Mouse (Mus musculus): Measurements from ENCODE around the gene St3gal3. TPM values are rescaled to one million over a fixed set of nuclear protein-coding genes. Genes with fewer than 3 reads are reported as not detected.
A peak's percentile ranks its signal among the peaks of the same experiment; 100 is the strongest.

Gene St3gal3
- polyA plus RNA-seq, 1 experiment from 2014 or later: 15.7 TPM

DNA sequence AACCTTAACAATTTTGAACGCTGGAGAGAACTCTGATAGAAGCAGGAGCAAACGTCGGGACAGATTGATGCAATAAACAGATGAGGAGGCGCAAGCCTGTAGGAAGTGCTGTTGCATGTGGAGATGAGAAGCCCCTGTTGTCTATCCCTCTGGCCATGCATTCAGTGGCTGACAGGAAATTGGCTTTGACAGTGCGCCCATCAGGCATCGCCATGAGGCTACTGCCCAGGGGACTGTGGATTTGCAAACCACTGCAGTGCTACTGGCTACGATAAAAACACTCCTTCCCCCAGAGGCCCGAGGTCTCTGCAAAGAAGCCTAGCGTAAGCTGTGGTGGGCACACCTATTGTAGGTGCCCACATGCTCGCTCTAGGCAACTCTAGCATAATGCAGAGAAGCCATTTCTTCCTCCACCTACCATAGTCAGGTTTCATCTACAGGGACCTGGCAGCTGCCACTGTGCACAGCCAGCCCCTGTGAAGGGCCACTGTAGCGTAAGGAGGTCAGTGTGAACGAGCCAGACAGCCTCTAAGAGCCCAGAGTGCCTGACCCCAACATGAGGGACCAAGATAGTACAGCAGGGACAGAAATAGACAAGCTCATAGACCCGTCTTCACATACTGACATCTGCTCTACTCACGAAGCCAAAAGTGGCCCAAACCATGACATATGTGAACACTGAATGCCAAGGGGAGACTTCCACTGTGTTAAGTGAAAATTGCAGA lies 15.4 kb upstream of the St3gal3 start:
- Histone ChIP-seq H3K27ac (no peak overlapping the region), H3K79me2 (ENCODE audit: inconsistent target) (no peaks in the 10 kb centered on the region), H3K36me3 (ENCODE audit: inconsistent target) (peaks cover 69% of the 10 kb centered on the region), H3K4me3 (ENCODE audit: inconsistent target) (no peak overlapping the region)
- 94% methylated on average over 14 of the region's 14 CpGs for WGBS (ENCODE audit: missing documents)

DNA sequence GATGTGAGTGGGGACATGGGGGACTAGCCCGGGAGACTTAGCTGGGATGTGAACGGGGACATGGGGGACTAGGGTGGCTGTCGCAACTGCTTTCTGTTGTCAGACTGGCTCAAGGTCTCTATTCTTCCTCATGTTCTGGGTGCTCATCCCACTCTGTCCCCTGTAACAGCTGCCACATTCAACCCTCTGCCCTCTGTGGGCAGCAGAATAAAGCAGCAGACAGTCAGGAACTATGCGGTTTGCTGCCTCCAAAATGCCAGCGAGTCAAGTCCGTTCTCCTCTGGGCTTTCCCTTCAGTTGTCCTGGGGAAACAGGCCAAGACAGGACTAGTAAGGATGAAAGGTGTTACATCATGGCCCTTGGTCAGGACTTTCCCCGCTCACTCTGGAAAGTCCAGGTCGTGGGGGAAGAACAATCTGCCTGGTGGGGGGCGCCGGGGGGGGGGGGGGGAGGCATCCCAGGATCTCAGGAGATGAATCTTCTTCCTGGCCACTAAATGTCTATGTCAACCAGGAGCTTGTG lies 14.4 kb upstream of the St3gal3 start:
- WGBS (ENCODE audit: missing documents): 92% methylated on average over 10 of the region's 10 CpGs
- H3K36me3 ChIP-seq (ENCODE audit: inconsistent target): peaks cover 60% of the 10 kb centered on the region
- no peak overlapping the region for H3K27ac ChIP-seq
- H3K4me3 ChIP-seq (ENCODE audit: inconsistent target): no peak overlapping the region
- H3K79me2 ChIP-seq (ENCODE audit: inconsistent target): no peaks in the 10 kb centered on the region

DNA sequence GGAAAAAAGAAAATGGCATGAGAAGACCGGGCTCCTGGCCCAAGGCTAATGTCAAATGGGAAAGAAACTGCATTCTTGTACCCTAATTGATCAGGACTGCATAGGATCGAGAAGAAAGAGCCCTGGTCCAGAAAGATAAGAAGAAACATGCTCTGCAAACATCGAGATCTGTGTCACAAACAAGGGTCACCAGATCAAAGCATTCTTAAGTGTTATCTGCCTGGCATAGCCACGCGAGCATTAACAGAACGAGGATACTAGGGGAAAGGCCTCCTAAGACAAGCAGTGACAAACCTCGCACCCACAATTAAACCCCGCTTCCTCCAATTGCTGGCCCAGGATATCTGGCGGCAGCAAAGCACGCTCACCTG lies 13.6 kb upstream of the St3gal3 start:
- Histone ChIP-seq H3K27ac (no peak overlapping the region), H3K36me3 (ENCODE audit: inconsistent target) (peaks cover 62% of the 10 kb centered on the region), H3K4me3 (ENCODE audit: inconsistent target) (no peak overlapping the region), H3K79me2 (ENCODE audit: inconsistent target) (no peaks in the 10 kb centered on the region)
- WGBS (ENCODE audit: missing documents): 95% methylated on average over 10 of the region's 10 CpGs

DNA sequence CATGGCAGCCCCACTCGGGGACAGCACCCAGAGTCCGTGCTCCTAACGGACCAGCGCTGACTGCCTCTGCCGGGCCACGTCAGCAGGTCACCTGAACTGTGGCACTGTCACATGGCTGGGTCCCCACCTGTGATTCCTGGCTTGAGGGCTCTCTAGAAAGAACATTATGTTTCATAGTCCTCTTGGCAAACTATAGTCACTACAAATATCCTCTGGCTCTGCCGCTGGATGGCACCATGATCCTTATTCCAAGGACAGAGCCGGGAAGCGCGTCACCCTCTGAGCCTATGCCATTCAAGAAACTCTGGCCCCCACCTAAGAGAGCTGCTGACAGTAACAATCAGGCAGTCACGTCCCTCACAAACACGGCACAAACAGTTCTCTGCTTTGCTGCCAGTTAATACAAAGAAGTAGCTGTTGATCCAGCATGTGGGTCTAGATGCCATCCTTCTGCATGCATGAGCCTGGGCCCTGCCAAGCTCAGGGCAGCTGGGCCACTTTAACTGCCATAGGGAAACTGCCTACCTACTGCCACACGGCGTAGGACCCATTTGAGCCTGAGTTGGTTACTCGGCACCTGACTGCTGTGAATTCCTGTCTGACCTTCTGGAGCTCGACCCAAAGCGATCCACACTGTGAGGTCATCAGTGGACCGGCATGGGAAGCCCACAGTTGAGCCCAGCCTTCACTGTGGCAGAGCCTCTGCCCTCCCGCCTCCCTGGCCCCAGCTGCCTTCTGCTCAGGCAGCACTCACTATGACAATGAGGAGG lies 13.0 kb upstream of the St3gal3 start:
- Histone ChIP-seq H3K79me2 (ENCODE audit: inconsistent target) (no peaks in the 10 kb centered on the region), H3K27ac (no peak overlapping the region), H3K4me3 (ENCODE audit: inconsistent target) (no peak overlapping the region), H3K36me3 (ENCODE audit: inconsistent target) (peaks cover 65% of the 10 kb centered on the region)
- 93% methylated on average over 19 of the region's 19 CpGs for WGBS (ENCODE audit: missing documents)

DNA sequence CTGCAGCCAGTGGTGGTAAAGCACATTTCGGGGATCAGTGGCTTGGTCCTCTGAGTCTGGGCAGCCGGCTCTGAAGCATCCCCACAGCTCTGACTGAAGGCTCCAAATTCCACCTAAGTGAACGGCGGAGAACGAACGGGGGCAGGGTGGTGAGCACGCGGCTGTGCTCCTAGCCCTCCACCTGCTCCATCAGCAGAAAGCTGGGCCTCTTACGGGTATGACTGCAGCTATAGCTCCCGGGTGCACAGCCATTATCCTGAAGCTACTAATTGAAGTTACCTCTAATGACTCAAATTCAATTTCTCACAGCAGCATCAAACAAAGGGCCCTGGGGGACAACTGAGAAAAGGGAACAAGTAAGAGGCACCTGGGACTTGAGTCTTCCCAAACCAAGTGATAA lies 12.4 kb upstream of the St3gal3 start:
- Histone ChIP-seq H3K79me2 (ENCODE audit: inconsistent target) (no peaks in the 10 kb centered on the region), H3K27ac (no peak overlapping the region), H3K4me3 (ENCODE audit: inconsistent target) (no peak overlapping the region), H3K36me3 (ENCODE audit: inconsistent target) (peaks cover 71% of the 10 kb centered on the region)
- WGBS (ENCODE audit: missing documents): 90% methylated on average over 10 of the region's 10 CpGs

DNA sequence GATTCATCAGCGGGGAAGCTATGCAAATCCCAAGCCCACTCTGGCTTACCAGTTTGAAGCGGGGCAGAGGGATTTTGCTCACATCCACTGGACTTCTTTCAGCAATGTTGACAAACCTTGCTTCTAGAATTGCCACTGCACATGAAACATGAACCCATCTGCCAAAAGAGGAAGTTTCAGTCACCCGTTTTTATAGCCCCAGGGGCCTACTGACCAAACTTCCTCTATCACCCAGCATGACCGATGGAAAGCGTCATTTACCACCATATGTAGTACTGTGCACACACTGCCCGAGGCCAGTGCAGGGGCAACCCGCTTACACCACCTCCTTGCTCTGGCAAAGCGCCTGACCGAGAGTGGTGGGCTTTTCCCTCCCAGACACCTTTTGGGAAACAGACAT lies 9.6 kb upstream of the St3gal3 start:
- H3K36me3 ChIP-seq (ENCODE audit: inconsistent target): peaks cover 79% of the 10 kb centered on the region
- no peaks in the 10 kb centered on the region for H3K79me2 ChIP-seq (ENCODE audit: inconsistent target)
- H3K4me3 ChIP-seq (ENCODE audit: inconsistent target): no peak overlapping the region
- H3K27ac ChIP-seq: peak overlapping the region; percentile 77
- WGBS (ENCODE audit: missing documents): 11% methylated on average over 8 of the region's 9 CpGs

DNA sequence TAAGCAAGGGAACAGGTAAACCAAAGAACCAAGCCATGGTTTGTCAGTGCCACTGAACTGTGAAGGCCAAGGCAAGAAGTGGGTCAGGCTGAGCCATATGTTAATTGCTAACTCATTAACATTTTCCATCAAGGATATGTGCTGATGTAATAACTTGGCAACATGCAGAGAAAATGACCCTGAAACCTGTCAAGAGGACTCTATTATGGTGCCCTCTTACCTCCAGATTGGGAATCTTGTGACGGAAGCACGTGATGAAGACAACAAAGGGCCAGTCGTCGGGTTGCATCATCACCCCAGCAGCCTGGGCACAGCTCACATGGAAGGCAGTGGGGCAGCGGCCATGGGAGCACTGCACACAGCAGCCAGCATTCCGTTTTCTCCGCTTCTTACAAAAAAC lies 9.0 kb upstream of the St3gal3 start:
- H3K27ac ChIP-seq: peak overlapping the region; percentile 77
- 74% methylated on average over 7 of the region's 7 CpGs for WGBS (ENCODE audit: missing documents)
- no peaks in the 10 kb centered on the region for H3K79me2 ChIP-seq (ENCODE audit: inconsistent target)
- H3K4me3 ChIP-seq (ENCODE audit: inconsistent target): no peak overlapping the region
- H3K36me3 ChIP-seq (ENCODE audit: inconsistent target): peaks cover 77% of the 10 kb centered on the region

DNA sequence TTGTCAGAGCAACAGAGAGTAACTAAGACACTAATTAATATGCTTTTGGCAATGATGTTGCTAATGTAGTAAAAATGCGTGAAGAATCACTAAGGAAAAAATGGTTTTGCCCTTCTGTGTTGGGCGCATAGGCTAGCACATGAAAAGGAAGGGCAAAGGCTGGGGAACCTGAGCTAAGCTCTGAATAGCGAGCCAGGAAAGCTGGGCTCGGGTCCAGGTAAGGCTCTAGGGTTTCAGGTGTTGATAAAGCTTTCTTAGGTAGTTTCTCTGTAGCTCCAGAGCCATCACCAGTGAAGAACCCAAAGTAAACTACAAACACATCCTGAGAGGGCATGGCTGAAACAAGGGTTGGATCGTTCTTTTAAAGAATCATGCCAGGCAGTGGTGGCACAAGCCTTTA lies 6.8 kb upstream of the St3gal3 start:
- 96% methylated on average over 5 of the region's 5 CpGs for WGBS (ENCODE audit: missing documents)
- H3K27ac ChIP-seq: no peak overlapping the region
- H3K79me2 ChIP-seq (ENCODE audit: inconsistent target): no peaks in the 10 kb centered on the region
- no peak overlapping the region for H3K4me3 ChIP-seq (ENCODE audit: inconsistent target)
- peaks cover 72% of the 10 kb centered on the region for H3K36me3 ChIP-seq (ENCODE audit: inconsistent target)

DNA sequence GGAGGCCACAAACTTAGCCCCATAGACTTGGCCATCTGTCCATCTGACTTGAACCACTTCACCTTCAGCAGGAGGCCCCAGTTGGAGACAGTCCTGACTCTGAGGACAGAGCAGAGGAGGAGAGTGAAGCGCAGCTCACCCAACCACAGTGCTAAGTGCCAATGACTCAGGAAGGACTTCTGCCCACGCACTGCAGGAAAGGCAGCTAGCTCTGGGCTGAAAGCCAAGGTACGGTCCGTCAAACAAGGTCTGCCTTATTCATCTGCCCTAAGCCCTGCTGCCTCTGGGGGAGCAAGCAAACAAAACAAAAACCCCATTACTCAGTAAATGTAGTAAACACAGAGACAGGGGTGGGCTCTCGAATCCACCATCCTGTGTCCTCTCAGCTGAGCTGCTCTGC lies 4.2 kb upstream of the St3gal3 start:
- 56% methylated on average over 5 of the region's 5 CpGs for WGBS (ENCODE audit: missing documents)
- Histone ChIP-seq H3K27ac (no peak overlapping the region), H3K36me3 (ENCODE audit: inconsistent target) (peaks cover 57% of the 10 kb centered on the region)

DNA sequence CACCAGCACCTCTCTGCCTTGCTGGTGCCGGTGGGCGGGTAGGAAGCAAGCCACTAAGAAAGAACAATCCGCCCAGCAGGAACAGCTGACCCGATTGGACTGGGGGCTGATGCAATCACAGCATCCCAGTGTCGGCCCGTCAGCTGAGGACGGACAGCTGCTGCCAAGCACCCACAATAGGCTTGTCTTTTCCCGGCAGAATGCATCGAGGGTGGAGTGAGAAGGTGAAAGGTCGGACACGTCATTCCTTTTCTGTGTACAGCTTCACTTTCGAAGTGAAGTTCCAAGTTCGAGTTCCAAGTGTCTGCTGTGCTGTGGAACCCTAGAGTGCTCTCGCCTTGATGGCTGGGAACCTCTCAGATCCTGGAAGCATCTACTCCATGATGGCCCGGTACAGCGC lies 3.1 kb upstream of the St3gal3 start:
- peaks cover 47% of the 10 kb centered on the region for H3K36me3 ChIP-seq (ENCODE audit: inconsistent target)
- 96% methylated on average over 16 of the region's 16 CpGs for WGBS (ENCODE audit: missing documents)
- H3K79me2 ChIP-seq (ENCODE audit: inconsistent target): no peaks in the 10 kb centered on the region; the same call in 1 of the 2 replicates
- no peak overlapping the region for H3K27ac ChIP-seq
- H3K4me3 ChIP-seq (ENCODE audit: inconsistent target): no peak overlapping the region

More for the DNA sequence above, 4.2 kb upstream of the St3gal3 start:
- Histone ChIP-seq H3K4me3 (ENCODE audit: inconsistent target) (no peak overlapping the region), H3K79me2 (ENCODE audit: inconsistent target) (no peaks in the 10 kb centered on the region)

DNA sequence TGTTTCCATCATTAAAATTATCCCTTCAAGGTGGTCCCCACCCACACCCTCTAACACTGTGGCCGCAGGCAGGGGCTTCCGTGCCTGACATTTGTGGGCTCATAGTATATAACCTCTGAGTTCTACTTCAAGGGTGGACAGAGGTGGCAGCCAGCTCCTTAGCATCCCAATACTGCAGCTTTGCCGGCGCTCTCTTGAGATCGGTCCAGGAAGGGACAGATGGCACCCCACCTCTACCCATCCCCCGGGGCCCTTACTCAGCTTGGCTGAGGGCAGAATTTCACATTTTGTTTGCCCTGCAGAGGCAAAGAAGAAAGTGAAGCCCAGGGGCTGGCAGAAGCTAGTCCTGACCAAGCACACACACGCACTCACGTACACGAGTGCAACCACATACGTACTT lies 2.6 kb upstream of the St3gal3 start:
- Histone ChIP-seq H3K27ac (no peak overlapping the region), H3K36me3 (ENCODE audit: inconsistent target) (peaks cover 41% of the 10 kb centered on the region), H3K4me3 (ENCODE audit: inconsistent target) (no peak overlapping the region), H3K79me2 (ENCODE audit: inconsistent target) (peaks cover 4% of the 10 kb centered on the region; the same call in 1 of the 2 replicates)
- WGBS (ENCODE audit: missing documents): 95% methylated on average over 9 of the region's 10 CpGs

DNA sequence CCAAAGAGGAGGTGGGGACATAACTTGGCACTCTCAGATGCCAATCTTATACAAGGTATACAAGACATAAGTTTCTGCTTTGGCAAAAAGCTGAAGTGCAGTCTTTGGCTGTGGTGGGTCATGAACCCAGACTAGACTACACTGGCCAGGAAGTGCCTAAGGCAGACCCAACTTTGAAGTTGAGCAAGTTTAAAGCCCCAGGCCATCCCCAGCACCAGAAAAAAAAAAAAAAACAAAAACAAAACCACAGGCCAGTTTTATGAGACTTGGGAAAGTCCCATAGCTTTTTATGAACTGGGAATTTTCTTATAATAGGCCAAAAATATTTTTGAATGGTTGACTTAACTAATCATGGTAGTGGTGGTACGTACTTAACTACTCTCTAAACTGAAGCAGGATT lies 700 bp upstream of the St3gal3 start:
- WGBS (ENCODE audit: missing documents): 92% methylated on average over 1 of the region's 1 CpGs
- Histone ChIP-seq H3K4me3 (ENCODE audit: inconsistent target) (peak overlapping the region; percentile 22; the same call in 1 of the 2 replicates), H3K27ac (peak overlapping the region; percentile 49), H3K79me2 (ENCODE audit: inconsistent target) (peaks cover 9% of the 10 kb centered on the region; the same call in 1 of the 2 replicates), H3K36me3 (ENCODE audit: inconsistent target) (peaks cover 25% of the 10 kb centered on the region; the same call in 1 of the 2 replicates)

DNA sequence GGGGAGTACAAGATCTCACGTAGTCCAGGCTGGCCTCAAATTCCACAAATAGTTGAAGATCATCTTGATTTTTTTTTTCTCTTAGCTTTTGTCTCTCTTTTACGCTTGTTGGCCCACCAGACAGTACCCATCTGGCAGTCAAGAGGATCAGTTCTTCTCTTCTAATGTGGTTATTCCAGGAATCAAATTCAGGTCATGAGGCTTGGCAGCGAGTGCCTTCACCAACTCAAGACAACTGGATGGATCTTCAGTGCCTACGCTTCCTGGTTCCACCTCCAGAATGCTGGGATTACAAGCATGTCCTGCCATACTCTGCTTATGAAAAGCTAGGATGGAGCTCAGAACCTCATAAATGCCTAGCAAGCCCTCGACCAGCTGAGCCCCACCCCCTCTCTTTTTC lies 3.4 kb downstream of the St3gal3 start:
- 90% methylated on average over 5 of the region's 5 CpGs for WGBS (ENCODE audit: missing documents)
- Histone ChIP-seq H3K4me3 (ENCODE audit: inconsistent target) (no peak overlapping the region), H3K36me3 (ENCODE audit: inconsistent target) (no peaks in the 10 kb centered on the region), H3K79me2 (ENCODE audit: inconsistent target) (peaks cover 9% of the 10 kb centered on the region; the same call in 1 of the 2 replicates), H3K27ac (no peak overlapping the region)

DNA sequence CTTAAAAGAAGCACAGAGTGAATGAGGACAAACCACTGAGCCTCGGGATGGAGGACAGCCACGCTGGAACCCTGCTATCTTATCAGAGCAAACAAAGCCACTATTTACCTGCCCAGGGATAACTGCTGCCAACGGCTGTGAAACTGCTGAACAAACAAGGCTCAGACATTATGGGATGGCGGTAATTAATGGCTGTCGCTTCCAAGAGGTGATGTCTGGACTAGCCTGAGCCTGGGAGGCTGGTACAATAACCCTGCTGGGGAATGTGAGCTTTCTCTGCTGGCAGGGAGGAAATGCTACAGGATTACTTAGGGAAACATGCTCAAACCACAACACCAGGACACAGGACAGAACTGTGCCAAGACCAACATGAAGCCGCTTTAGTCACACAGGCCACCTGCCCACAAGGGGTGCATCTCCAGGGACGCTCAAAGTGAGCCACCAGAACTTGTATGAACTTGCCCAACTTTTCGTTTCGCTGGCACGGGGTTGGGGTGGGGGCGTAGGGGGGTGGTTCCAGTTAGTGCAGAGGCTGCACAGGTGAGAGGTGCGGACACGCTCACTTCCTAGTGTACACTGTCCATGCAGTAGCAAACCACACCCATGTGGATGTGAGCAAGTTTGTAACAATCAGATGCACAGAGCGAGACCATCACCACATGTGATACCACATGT lies 11.5 kb downstream of the St3gal3 start:
- Histone ChIP-seq H3K27ac (no peak overlapping the region), H3K4me3 (ENCODE audit: inconsistent target) (no peak overlapping the region), H3K79me2 (ENCODE audit: inconsistent target) (peaks cover 3% of the 10 kb centered on the region; the same call in 1 of the 2 replicates), H3K36me3 (ENCODE audit: inconsistent target) (no peaks in the 10 kb centered on the region)
- 96% methylated on average over 14 of the region's 14 CpGs for WGBS (ENCODE audit: missing documents)
